11 mouse cellular contexts compared by ENCODE assay signal in genomic region chr4:98107093-98107453, GRCm38 (mm10).
DNase-seq lines count a peak whose midpoint lies in the region; ATAC-seq lines count a peak whose summit lies in the region.
"Had no signal": no experiment of that assay in that cellular context is flagged by ENCODE, and none has a peak within 500 bp of the region (broad histone marks: within the 10 kb centered on the region; RNA-seq: fewer than 3 reads in every experiment).

No protein-coding gene starts in this region.

- intact Hi-C loops in heart, postnatal 14 days (cut with DNase I): loop anchor here (5.0 to 10.0 kb wide), 5 partner anchors 60 to 432 kb away; no protein-coding TSS in a partner anchor

- H3K4me2 ChIP-seq in heart, embryonic 15.5 days: no peak overlapping the region
- H3K4me2 ChIP-seq in forebrain, embryonic 13.5 days: peak overlapping the region; percentile 24; the same call in 1 of the 2 replicates
- H3K4me2 ChIP-seq in limb, embryonic 12.5 days: peak overlapping the region; percentile 50

- H3K9ac ChIP-seq in heart, embryonic 15.5 days: no peak overlapping the region
- H3K9ac ChIP-seq in forebrain, embryonic 13.5 days: peak overlapping the region; percentile 46; the same call in 1 of the 2 replicates
- H3K9ac ChIP-seq in limb, embryonic 12.5 days (replicated peaks): no peak overlapping the region

- DNase-seq in heart, postnatal 14 days: no peak
- no peak for DNase-seq in spleen, postnatal 4 days (ENCODE audit: low spot score in 2 of 2)
- no peak for DNase-seq in spleen, postnatal 14 days (ENCODE audit: low spot score in 2 of 2)
- DNase-seq: cerebellum, postnatal 14 days; gastrocnemius, postnatal 36 days; lung, postnatal 4 days had no signal

- no peaks in the 10 kb centered on the region; the same call in 1 of the 2 replicates for H3K36me3 ChIP-seq in heart, embryonic 15.5 days
- no peaks in the 10 kb centered on the region for H3K36me3 ChIP-seq in forebrain, embryonic 13.5 days (ENCODE audit: poor library complexity, severe bottlenecking)
- peaks cover 6% of the 10 kb centered on the region for H3K36me3 ChIP-seq in limb, embryonic 12.5 days

- H3K27ac ChIP-seq in heart, embryonic 15.5 days: peak overlapping the region; percentile 81
- peak overlapping the region; percentile 89 for H3K27ac ChIP-seq in brown adipose tissue, adult 24 weeks (replicated peaks; ENCODE audit: low read depth, low read length)
- H3K27ac ChIP-seq in forebrain, embryonic 13.5 days: peak overlapping the region; percentile 94
- H3K27ac ChIP-seq in limb, embryonic 12.5 days: peak overlapping the region; percentile 94

- H3K27me3 ChIP-seq in heart, embryonic 15.5 days: no peaks in the 10 kb centered on the region
- no peaks in the 10 kb centered on the region for H3K27me3 ChIP-seq in forebrain, embryonic 13.5 days
- H3K27me3 ChIP-seq in limb, embryonic 12.5 days: no peaks in the 10 kb centered on the region

- WGBS in heart, embryonic 15.5 days: 26% methylated on average over 4 of the region's 4 CpGs
- WGBS in forebrain, embryonic 13.5 days: 11% methylated on average over 4 of the region's 4 CpGs
- 4% methylated on average over 4 of the region's 4 CpGs for WGBS in limb, embryonic 12.5 days

- no peak for ATAC-seq in heart, embryonic 15.5 days (replicated peaks; ENCODE audit: insufficient number of reproducible peaks, insufficient read depth, low FRiP score, low read depth)
- no peak for ATAC-seq in forebrain, embryonic 13.5 days
- ATAC-seq in limb, embryonic 12.5 days (ENCODE audit: insufficient number of reproducible peaks, insufficient read depth, low FRiP score, low TSS enrichment, low read depth): peak; percentile 0; the same call in 1 of the 2 replicates
- ATAC-seq in cerebellum, adult (ENCODE audit: insufficient number of reproducible peaks, low FRiP score, low TSS enrichment): no peak

- H3K4me3 ChIP-seq in heart, embryonic 15.5 days: no peak overlapping the region
- H3K4me3 ChIP-seq in brown adipose tissue, adult 24 weeks (ENCODE audit: insufficient read depth, low read depth, low read length): no peak overlapping the region
- no peak overlapping the region for H3K4me3 ChIP-seq in forebrain, embryonic 13.5 days
- no peak overlapping the region for H3K4me3 ChIP-seq in limb, embryonic 12.5 days (replicated peaks)

- H3K9me3 ChIP-seq in heart, embryonic 15.5 days (replicated peaks): no peaks in the 10 kb centered on the region
- H3K9me3 ChIP-seq in forebrain, embryonic 13.5 days (replicated peaks): no peaks in the 10 kb centered on the region
- no peaks in the 10 kb centered on the region for H3K9me3 ChIP-seq in limb, embryonic 12.5 days

- H3K4me1 ChIP-seq in heart, embryonic 15.5 days (replicated peaks): peaks cover 49% of the 10 kb centered on the region
- peaks cover 39% of the 10 kb centered on the region for H3K4me1 ChIP-seq in brown adipose tissue, adult 24 weeks (ENCODE audit: control insufficient read depth, insufficient read depth, insufficient read length, low read length)
- peaks cover 85% of the 10 kb centered on the region for H3K4me1 ChIP-seq in forebrain, embryonic 13.5 days
- peaks cover 70% of the 10 kb centered on the region for H3K4me1 ChIP-seq in limb, embryonic 12.5 days (replicated peaks)
